23 mouse cellular contexts compared by ENCODE assay signal in genomic region chr6:55627228-55627627, GRCm38 (mm10). TPM values are rescaled to one million over a fixed set of nuclear protein-coding genes. Genes with fewer than 3 reads are reported as not detected.
DNase-seq lines count a peak whose midpoint lies in the region; ATAC-seq and TF ChIP-seq lines count a peak whose summit lies in the region.
"Had no signal": no experiment of that assay in that cellular context is flagged by ENCODE, and none has a peak within 500 bp of the region (broad histone marks: within the 10 kb centered on the region; RNA-seq: fewer than 3 reads in every experiment).

No protein-coding gene starts in this region.

- 42% methylated on average over 5 of the region's 5 CpGs for WGBS in liver, embryonic 11.5 days
- WGBS in liver, embryonic 12.5 days (ENCODE audit: insufficient replicate concordance): 24% methylated on average over 5 of the region's 5 CpGs
- WGBS in midbrain, embryonic 11.5 days: 79% methylated on average over 5 of the region's 5 CpGs
- 78% methylated on average over 5 of the region's 5 CpGs for WGBS in midbrain, embryonic 16.5 days
- 47% methylated on average over 5 of the region's 5 CpGs for WGBS in liver, postnatal 0 days (ENCODE audit: insufficient replicate concordance)
- WGBS in stomach, postnatal 0 days: 67% methylated on average over 5 of the region's 5 CpGs

- TF ChIP-seq CTCF in liver, postnatal 0 days (IDR thresholded peaks at IDR 0.05; ENCODE audit: low read depth): no peak
- TF ChIP-seq CTCF in stomach, postnatal 0 days (IDR thresholded peaks at IDR 0.05; ENCODE audit: low read depth): no peak

- H3K4me3 ChIP-seq in liver, embryonic 11.5 days (ENCODE audit: low read depth, low read length): no peak overlapping the region
- H3K4me3 ChIP-seq in liver, embryonic 12.5 days: no peak overlapping the region
- no peak overlapping the region for H3K4me3 ChIP-seq in midbrain, embryonic 11.5 days (ENCODE audit: low read depth, low read length)
- H3K4me3 ChIP-seq in midbrain, embryonic 16.5 days (ENCODE audit: low read depth, low read length): no peak overlapping the region
- H3K4me3 ChIP-seq in liver, postnatal 0 days (ENCODE audit: low read depth, low read length): no peak overlapping the region
- no peak overlapping the region for H3K4me3 ChIP-seq in stomach, postnatal 0 days (ENCODE audit: low read depth, low read length)
- H3K4me3 ChIP-seq: embryonic facial prominence, embryonic 10.5 days; embryonic facial prominence, embryonic 12.5 days; forebrain, embryonic 13.5 days; forebrain, embryonic 15.5 days had no signal

- H3K4me2 ChIP-seq in liver, embryonic 11.5 days: no peak overlapping the region
- no peak overlapping the region for H3K4me2 ChIP-seq in liver, embryonic 12.5 days
- H3K4me2 ChIP-seq in midbrain, embryonic 11.5 days: no peak overlapping the region
- H3K4me2 ChIP-seq in midbrain, embryonic 16.5 days (ENCODE audit: low read length): no peak overlapping the region
- H3K4me2 ChIP-seq in liver, postnatal 0 days (ENCODE audit: low read depth, low read length): no peak overlapping the region
- no peak overlapping the region for H3K4me2 ChIP-seq in stomach, postnatal 0 days (replicated peaks; ENCODE audit: low read depth)
- H3K4me2 ChIP-seq: embryonic facial prominence, embryonic 12.5 days; forebrain, embryonic 13.5 days; forebrain, embryonic 15.5 days had no signal

- DNase-seq in liver, embryonic 11.5 days (ENCODE audit: low spot score): no peak
- DNase-seq in midbrain, embryonic 11.5 days (ENCODE audit: low spot score, missing footprints): peak; percentile 14
- DNase-seq in liver, postnatal 0 days: no peak
- DNase-seq in adrenal gland, postnatal 36 days: no peak
- no peak for DNase-seq in stomach, postnatal 0 days (ENCODE audit: low spot score)
- DNase-seq: adrenal gland, adult 2 months; adrenal gland, postnatal 10 days; adrenal gland, postnatal 25 days; cerebellum, adult 11-12 months; cerebellum, adult 2 months; cerebellum, adult 9-10 months; cerebellum, postnatal 10 days; cerebellum, postnatal 25 days had no signal

- ATAC-seq in liver, embryonic 11.5 days (replicated peaks; ENCODE audit: low FRiP score): peak; percentile 45; the same call in 1 of the 2 replicates
- ATAC-seq in liver, embryonic 12.5 days: no peak
- ATAC-seq in midbrain, embryonic 11.5 days (ENCODE audit: low FRiP score): no peak
- ATAC-seq in midbrain, embryonic 16.5 days: no peak
- no peak for ATAC-seq in liver, postnatal 0 days
- ATAC-seq in stomach, postnatal 0 days (ENCODE audit: low FRiP score, low TSS enrichment): no peak
- ATAC-seq: forebrain, embryonic 13.5 days; forebrain, embryonic 15.5 days had no signal

- no peaks in the 10 kb centered on the region for H3K9me3 ChIP-seq in liver, embryonic 11.5 days (ENCODE audit: control insufficient read depth, low read length)
- no peaks in the 10 kb centered on the region for H3K9me3 ChIP-seq in liver, embryonic 12.5 days (replicated peaks)
- no peaks in the 10 kb centered on the region for H3K9me3 ChIP-seq in midbrain, embryonic 11.5 days (ENCODE audit: control insufficient read depth, low read length)
- no peaks in the 10 kb centered on the region for H3K9me3 ChIP-seq in midbrain, embryonic 16.5 days (replicated peaks; ENCODE audit: control insufficient read depth, low read length, poor library complexity, severe bottlenecking)
- no peaks in the 10 kb centered on the region for H3K9me3 ChIP-seq in liver, postnatal 0 days (ENCODE audit: low read length)
- H3K9me3 ChIP-seq in stomach, postnatal 0 days (ENCODE audit: control insufficient read depth, low read length): no peaks in the 10 kb centered on the region
- H3K9me3 ChIP-seq: embryonic facial prominence, embryonic 10.5 days; embryonic facial prominence, embryonic 12.5 days; forebrain, embryonic 13.5 days; forebrain, embryonic 15.5 days had no signal

- no peaks in the 10 kb centered on the region for H3K4me1 ChIP-seq in liver, embryonic 11.5 days (replicated peaks; ENCODE audit: control insufficient read depth, insufficient read depth, low read length)
- no peaks in the 10 kb centered on the region; the same call in 1 of the 2 replicates for H3K4me1 ChIP-seq in liver, embryonic 12.5 days
- no peaks in the 10 kb centered on the region for H3K4me1 ChIP-seq in midbrain, embryonic 11.5 days (ENCODE audit: control insufficient read depth, insufficient read depth, low read length)
- no peaks in the 10 kb centered on the region for H3K4me1 ChIP-seq in midbrain, embryonic 16.5 days (ENCODE audit: control insufficient read depth, insufficient read depth, low read length)
- H3K4me1 ChIP-seq in liver, postnatal 0 days (ENCODE audit: insufficient read depth): no peaks in the 10 kb centered on the region
- no peaks in the 10 kb centered on the region for H3K4me1 ChIP-seq in stomach, postnatal 0 days (replicated peaks; ENCODE audit: control insufficient read depth, insufficient read depth)
- H3K4me1 ChIP-seq: embryonic facial prominence, embryonic 10.5 days; embryonic facial prominence, embryonic 12.5 days; forebrain, embryonic 13.5 days; forebrain, embryonic 15.5 days had no signal

- H3K36me3 ChIP-seq in liver, embryonic 11.5 days (ENCODE audit: control insufficient read depth, insufficient read depth, low read length): no peaks in the 10 kb centered on the region
- H3K36me3 ChIP-seq in liver, embryonic 12.5 days: no peaks in the 10 kb centered on the region
- H3K36me3 ChIP-seq in midbrain, embryonic 11.5 days (ENCODE audit: control insufficient read depth, insufficient read depth, low read length): no peaks in the 10 kb centered on the region
- no peaks in the 10 kb centered on the region for H3K36me3 ChIP-seq in midbrain, embryonic 16.5 days (ENCODE audit: control insufficient read depth, insufficient read depth, low read length)
- no peaks in the 10 kb centered on the region for H3K36me3 ChIP-seq in liver, postnatal 0 days (replicated peaks; ENCODE audit: insufficient read depth, low read length)
- no peaks in the 10 kb centered on the region for H3K36me3 ChIP-seq in stomach, postnatal 0 days (ENCODE audit: control insufficient read depth, insufficient read depth, low read length)
- H3K36me3 ChIP-seq: embryonic facial prominence, embryonic 10.5 days; embryonic facial prominence, embryonic 12.5 days; forebrain, embryonic 15.5 days had no signal

- no peak overlapping the region for H3K9ac ChIP-seq in liver, embryonic 11.5 days (ENCODE audit: low read depth, low read length)
- H3K9ac ChIP-seq in liver, embryonic 12.5 days: no peak overlapping the region
- no peak overlapping the region for H3K9ac ChIP-seq in midbrain, embryonic 11.5 days (ENCODE audit: low read length)
- no peak overlapping the region for H3K9ac ChIP-seq in midbrain, embryonic 16.5 days (ENCODE audit: low read depth, low read length)
- no peak overlapping the region for H3K9ac ChIP-seq in liver, postnatal 0 days (replicated peaks)
- H3K9ac ChIP-seq in stomach, postnatal 0 days (ENCODE audit: low read length): no peak overlapping the region
- H3K9ac ChIP-seq: embryonic facial prominence, embryonic 12.5 days; forebrain, embryonic 13.5 days; forebrain, embryonic 15.5 days had no signal

- H3K27me3 ChIP-seq in liver, embryonic 11.5 days (replicated peaks; ENCODE audit: control insufficient read depth, insufficient read depth, low read length): no peaks in the 10 kb centered on the region
- H3K27me3 ChIP-seq in liver, embryonic 12.5 days (replicated peaks): no peaks in the 10 kb centered on the region
- H3K27me3 ChIP-seq in midbrain, embryonic 11.5 days (ENCODE audit: control insufficient read depth, insufficient read depth, low read length): no peaks in the 10 kb centered on the region
- no peaks in the 10 kb centered on the region for H3K27me3 ChIP-seq in midbrain, embryonic 16.5 days (ENCODE audit: control insufficient read depth, insufficient read depth, low read depth, low read length)
- no peaks in the 10 kb centered on the region for H3K27me3 ChIP-seq in liver, postnatal 0 days (ENCODE audit: insufficient read depth, low read length)
- no peaks in the 10 kb centered on the region for H3K27me3 ChIP-seq in stomach, postnatal 0 days (ENCODE audit: control insufficient read depth, insufficient read depth, low read length)
- H3K27me3 ChIP-seq: embryonic facial prominence, embryonic 12.5 days; forebrain, embryonic 13.5 days; forebrain, embryonic 15.5 days had no signal

- peak; percentile 47; the same call in 1 of the 2 replicates for TF ChIP-seq EP300 in liver, postnatal 0 days (IDR thresholded peaks at IDR 0.05; ENCODE audit: low read depth)
- no peak for TF ChIP-seq EP300 in stomach, postnatal 0 days (optimal IDR thresholded peaks at IDR 0.05)

- H3K27ac ChIP-seq in liver, embryonic 11.5 days (ENCODE audit: low read depth, low read length): no peak overlapping the region
- no peak overlapping the region for H3K27ac ChIP-seq in liver, embryonic 12.5 days
- H3K27ac ChIP-seq in midbrain, embryonic 11.5 days (ENCODE audit: low read depth, low read length): no peak overlapping the region
- no peak overlapping the region for H3K27ac ChIP-seq in midbrain, embryonic 16.5 days (ENCODE audit: low read length)
- H3K27ac ChIP-seq in liver, postnatal 0 days (ENCODE audit: low read depth): no peak overlapping the region
- H3K27ac ChIP-seq in stomach, postnatal 0 days (replicated peaks): no peak overlapping the region
- H3K27ac ChIP-seq: embryonic facial prominence, embryonic 10.5 days; embryonic facial prominence, embryonic 12.5 days; forebrain, embryonic 13.5 days; forebrain, embryonic 15.5 days had no signal

RNA-seq across cellular contexts. Expression of gene Neurod6, which starts 53.8 kb away (rescaled TPM):
- polyA plus RNA-seq in liver, embryonic 11.5 days (2014; fragmentation: Nextera tagmentation; extraction: Ambion mirVana): 0.37 and 0.75 TPM in 2 replicates
- polyA plus RNA-seq in liver, embryonic 12.5 days (2016; fragmentation: Nextera tagmentation; extraction: Ambion mirVana): not detected in 2 replicates
- 0.31 TPM in 1 of 2 replicates, not detected in the other for polyA plus RNA-seq in midbrain, embryonic 11.5 days (2014; fragmentation: Nextera tagmentation; extraction: Ambion mirVana)
- 13.5 and 18.3 TPM in 2 replicates for polyA plus RNA-seq in midbrain, embryonic 16.5 days (2015; fragmentation: Nextera tagmentation; extraction: Ambion mirVana)
- not detected in 2 replicates for polyA plus RNA-seq in liver, postnatal 0 days (2015; fragmentation: Nextera tagmentation; extraction: Ambion mirVana)
- not detected for total RNA-seq in adrenal gland, postnatal 36 days (2021)
- 0.07 and 0.11 TPM in 2 replicates for polyA plus RNA-seq in stomach, postnatal 0 days (2015; fragmentation: Nextera tagmentation; extraction: Ambion mirVana)
- total RNA-seq: adrenal gland, adult 2 months; adrenal gland, postnatal 10 days; adrenal gland, postnatal 25 days; ES-E14; MEL had no signal
- polyA plus RNA-seq: adrenal gland, adult 2 months; C2C12; embryonic facial prominence, embryonic 10.5 days; embryonic facial prominence, embryonic 14.5 days had no signal
